Mouse (Mus musculus) 416B (cell line): ENCODE results near the gene Pvalb.

ENCODE experiments used
- DNase-seq: peaks from one replicate; pipeline ENCODE4 v3.0.0; 2011; ENCODE audit warnings: low read depth

Gene Pvalb

GRCm38 (mm10) chr15:78195096-78195880 lies 10.9 kb downstream of the Pvalb start:
- DNase-seq, result no peak

GRCm38 (mm10) chr15:78194320-78194719 lies 11.9 kb downstream of the Pvalb start:
- DNase-seq, result peak; percentile 12

- DNase-seq, result no peak
Measured at GRCm38 (mm10) chr15:78189636-78190035, 16.6 kb downstream of the Pvalb start.

- no peak for DNase-seq
Measured at GRCm38 (mm10) chr15:78188546-78188945, 17.7 kb downstream of the Pvalb start.

GRCm38 (mm10) chr15:78186906-78187305 lies 19.3 kb downstream of the Pvalb start:
- DNase-seq, result no peak

- DNase-seq, result peak; percentile 73
Measured at GRCm38 (mm10) chr15:78185609-78186008, 20.6 kb downstream of the Pvalb start.

- peak; percentile 70 for DNase-seq
Measured at GRCm38 (mm10) chr15:78184855-78185254, 21.3 kb downstream of the Pvalb start.

GRCm38 (mm10) chr15:78181701-78182405 lies 24.3 kb downstream of the Pvalb start:
- peak; percentile 39 for DNase-seq

- no peak for DNase-seq
Measured at GRCm38 (mm10) chr15:78179775-78180174, 26.4 kb downstream of the Pvalb start.

- peak; percentile 82 for DNase-seq
Measured at GRCm38 (mm10) chr15:78178397-78178796, 27.8 kb downstream of the Pvalb start.

- DNase-seq, result no peak
Measured at GRCm38 (mm10) chr15:78177257-78177656, 28.9 kb downstream of the Pvalb start.

GRCm38 (mm10) chr15:78174887-78175245 lies 31.3 kb downstream of the Pvalb start:
- no peak for DNase-seq

GRCm38 (mm10) chr15:78173972-78174886 lies 32.0 kb downstream of the Pvalb start, which contains the start of gene Ift27:
Gene Ift27 (minus strand): TSS chr15:78174107.
- peak; percentile 100 for DNase-seq

- DNase-seq, result peak; percentile 33
Measured at GRCm38 (mm10) chr15:78172899-78173817, 33.0 kb downstream of the Pvalb start.

GRCm38 (mm10) chr15:78172256-78172898 lies 33.8 kb downstream of the Pvalb start:
- DNase-seq, result peak; percentile 84

GRCm38 (mm10) chr15:78171651-78172050 lies 34.5 kb downstream of the Pvalb start:
- peak; percentile 66 for DNase-seq

- no peak for DNase-seq
Measured at GRCm38 (mm10) chr15:78170708-78171107, 35.5 kb downstream of the Pvalb start.

- no peak for DNase-seq
Measured at GRCm38 (mm10) chr15:78169566-78169965, 36.6 kb downstream of the Pvalb start.

GRCm38 (mm10) chr15:78165292-78165691 lies 40.9 kb downstream of the Pvalb start:
- no peak for DNase-seq

- no peak for DNase-seq
Measured at GRCm38 (mm10) chr15:78164466-78164865, 41.7 kb downstream of the Pvalb start.

GRCm38 (mm10) chr15:78161946-78162345 lies 44.3 kb downstream of the Pvalb start:
- DNase-seq, result no peak
